Mouse (Mus musculus): ENCODE measurements around the gene Arfip2. TPM values are rescaled to one million over a fixed set of nuclear protein-coding genes. Genes with fewer than 3 reads are reported as not detected.

Gene Arfip2
- polyA plus RNA-seq, 1 experiment from 2014 or later = 23.7 TPM

DNA sequence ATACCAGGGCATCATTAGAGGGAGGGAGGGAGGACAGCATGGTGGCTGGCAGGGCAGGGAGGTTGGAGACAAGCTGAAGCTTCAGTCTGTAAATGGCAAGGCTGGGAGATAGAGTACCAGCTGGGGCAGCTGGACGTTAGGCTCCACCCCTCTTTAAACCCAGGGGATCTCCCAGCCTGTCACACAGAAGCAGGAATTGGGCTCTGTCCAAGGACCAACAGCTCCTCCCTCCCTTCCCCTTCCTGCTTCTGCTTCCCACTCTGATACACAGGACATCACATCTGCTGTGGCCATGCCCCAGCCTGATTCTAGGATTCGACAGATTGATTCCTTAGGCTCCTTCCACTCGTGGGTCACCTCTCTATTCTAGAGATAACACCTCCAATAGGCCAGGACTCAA, 11.6 kb downstream of the Arfip2 start:
- H3K36me3 ChIP-seq (ENCODE audit: inconsistent target) = peaks cover 17% of the 10 kb centered on the region; the same call in 1 of the 2 replicates
- H3K27ac ChIP-seq = no peak overlapping the region
- H3K79me2 ChIP-seq (ENCODE audit: inconsistent target) = peaks cover 45% of the 10 kb centered on the region
- H3K4me3 ChIP-seq (ENCODE audit: inconsistent target) = no peak overlapping the region
- 2% methylated on average over 3 of the region's 3 CpGs for WGBS (ENCODE audit: missing documents)

DNA sequence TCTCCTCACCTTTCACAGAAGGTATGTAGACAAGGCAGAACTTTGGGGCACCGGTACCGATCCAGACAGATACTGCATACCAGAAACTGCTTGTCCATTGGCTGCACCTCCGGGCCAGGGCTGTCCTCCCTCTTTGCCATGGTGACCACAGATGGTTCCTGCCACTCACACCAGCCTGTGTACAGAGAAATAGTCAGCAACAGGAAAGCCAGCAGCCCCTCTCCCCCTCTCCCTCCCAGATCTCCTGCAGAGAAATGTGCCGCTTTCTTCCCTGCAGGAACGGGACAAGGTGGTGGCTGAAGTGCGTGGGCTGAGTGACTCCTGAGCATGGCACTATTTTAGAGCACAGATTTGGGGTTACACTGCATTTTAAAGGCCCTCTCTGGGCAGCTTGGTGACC, 14.8 kb downstream of the Arfip2 start:
- whole genome bisulfite sequencing (ENCODE audit: missing documents) = 94% methylated on average over 6 of the region's 6 CpGs
- H3K36me3 ChIP-seq (ENCODE audit: inconsistent target) = peaks cover 48% of the 10 kb centered on the region
- no peak overlapping the region for H3K27ac ChIP-seq

DNA sequence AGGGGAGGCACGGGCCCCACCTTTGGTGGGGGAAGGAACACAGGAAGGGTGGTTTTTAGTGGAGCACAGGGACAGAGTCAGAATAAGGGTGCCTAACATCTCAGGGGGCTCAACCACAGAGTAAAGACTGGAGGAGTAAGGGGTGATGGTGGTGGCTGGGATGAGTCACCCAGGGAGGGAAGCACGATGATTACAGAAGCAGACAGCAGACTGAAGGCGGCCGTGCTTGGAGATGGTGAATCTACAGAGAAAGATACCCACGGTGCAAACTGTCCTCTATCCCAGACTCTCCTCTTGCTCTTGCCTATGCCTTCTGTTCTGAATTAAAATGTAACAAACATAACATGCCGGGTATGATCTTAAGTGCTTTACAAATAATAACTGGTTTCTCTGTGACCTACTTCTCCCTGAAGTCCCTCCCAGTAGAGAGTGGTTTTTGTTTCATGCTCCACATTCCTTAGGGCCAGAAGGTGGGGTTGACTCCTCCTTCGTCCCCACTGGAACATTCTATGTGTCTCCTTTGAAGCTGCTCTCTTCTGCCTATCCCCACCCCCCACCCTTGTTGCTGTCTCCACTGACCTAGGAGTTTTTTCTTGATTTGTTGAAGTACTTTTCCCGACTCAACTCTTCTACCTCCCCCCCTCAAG, 18.4 kb downstream of the Arfip2 start:
- no peaks in the 10 kb centered on the region; the same call in 1 of the 2 replicates for H3K79me2 ChIP-seq (ENCODE audit: inconsistent target)
- no peak overlapping the region for H3K27ac ChIP-seq
- no peak overlapping the region for H3K4me3 ChIP-seq (ENCODE audit: inconsistent target)
- 86% methylated on average over 8 of the region's 8 CpGs for WGBS (ENCODE audit: missing documents)
- H3K36me3 ChIP-seq (ENCODE audit: inconsistent target) = peaks cover 84% of the 10 kb centered on the region

More for the DNA sequence above, 14.8 kb downstream of the Arfip2 start:
- Histone ChIP-seq H3K4me3 (ENCODE audit: inconsistent target) (no peak overlapping the region), H3K79me2 (ENCODE audit: inconsistent target) (peaks cover 17% of the 10 kb centered on the region; the same call in 1 of the 2 replicates)

DNA sequence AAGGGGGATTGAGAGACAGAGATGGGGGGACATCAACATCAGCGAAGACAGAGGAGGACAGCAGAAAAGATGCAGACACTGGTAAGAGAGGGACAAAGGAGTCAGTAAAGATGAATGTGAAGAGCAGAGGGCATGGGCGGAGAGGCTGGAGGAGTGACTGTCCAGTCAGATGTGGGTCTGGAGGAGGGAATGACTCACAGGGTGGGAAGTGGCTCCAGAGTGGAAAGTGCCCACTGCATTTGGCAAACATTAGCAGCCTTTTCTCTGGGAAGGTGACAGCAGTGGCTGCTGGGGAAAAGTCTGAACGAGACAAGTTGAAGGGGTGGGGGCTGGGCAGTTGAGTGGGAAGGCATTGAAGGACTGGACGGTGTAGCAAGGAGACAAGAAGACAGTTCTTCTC, 19.2 kb downstream of the Arfip2 start:
- H3K36me3 ChIP-seq (ENCODE audit: inconsistent target) = peaks cover 91% of the 10 kb centered on the region
- WGBS (ENCODE audit: missing documents) = 94% methylated on average over 4 of the region's 4 CpGs

DNA sequence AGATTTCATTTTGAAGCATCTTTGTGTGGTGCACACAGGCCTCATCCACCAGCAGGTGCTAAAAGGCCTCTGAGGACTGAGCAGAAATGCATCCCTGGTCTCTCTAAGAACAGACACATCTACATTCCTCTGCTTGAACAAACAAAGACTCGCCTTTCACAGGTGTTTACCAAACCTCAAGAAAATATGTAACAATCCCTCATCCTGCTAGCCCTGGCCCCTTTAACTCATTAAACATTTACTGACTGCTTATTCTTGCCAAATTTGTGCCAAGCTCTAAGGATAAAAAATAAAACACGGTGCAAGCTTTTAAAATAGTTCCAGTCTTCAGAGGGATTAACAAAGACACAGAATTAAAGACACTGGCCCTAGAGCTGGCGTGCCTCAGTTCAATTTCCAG, 20.5 kb downstream of the Arfip2 start:
- peaks cover 97% of the 10 kb centered on the region for H3K36me3 ChIP-seq (ENCODE audit: inconsistent target)
- H3K79me2 ChIP-seq (ENCODE audit: inconsistent target) = no peaks in the 10 kb centered on the region
- 95% methylated on average over 3 of the region's 3 CpGs for WGBS (ENCODE audit: missing documents)
- no peak overlapping the region for H3K27ac ChIP-seq
- H3K4me3 ChIP-seq (ENCODE audit: inconsistent target) = no peak overlapping the region

More for the DNA sequence above, 19.2 kb downstream of the Arfip2 start:
- Histone ChIP-seq H3K4me3 (ENCODE audit: inconsistent target) (no peak overlapping the region), H3K79me2 (ENCODE audit: inconsistent target) (no peaks in the 10 kb centered on the region; the same call in 1 of the 2 replicates), H3K27ac (no peak overlapping the region)

DNA sequence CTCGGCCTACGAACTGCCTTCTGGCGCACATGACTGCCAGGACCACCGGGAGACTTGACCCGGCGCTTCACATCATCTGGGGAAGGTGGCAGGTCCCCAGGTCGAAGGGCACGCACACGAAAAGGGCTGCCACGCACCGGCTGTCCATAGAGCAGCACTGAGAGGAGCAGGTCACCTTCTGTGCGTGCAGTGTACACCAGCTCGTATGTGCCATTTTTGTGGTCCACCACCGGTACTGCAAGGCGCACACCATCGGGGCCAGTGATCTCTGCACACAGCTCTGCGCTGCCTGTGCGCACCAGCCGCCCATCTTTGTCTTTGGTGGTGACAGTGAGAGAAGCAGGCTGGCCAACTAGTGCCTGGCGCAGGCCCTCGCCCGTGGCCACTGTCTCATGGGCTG, 22.4 kb downstream of the Arfip2 start:
- H3K36me3 ChIP-seq (ENCODE audit: inconsistent target) = peaks cover 99% of the 10 kb centered on the region

DNA sequence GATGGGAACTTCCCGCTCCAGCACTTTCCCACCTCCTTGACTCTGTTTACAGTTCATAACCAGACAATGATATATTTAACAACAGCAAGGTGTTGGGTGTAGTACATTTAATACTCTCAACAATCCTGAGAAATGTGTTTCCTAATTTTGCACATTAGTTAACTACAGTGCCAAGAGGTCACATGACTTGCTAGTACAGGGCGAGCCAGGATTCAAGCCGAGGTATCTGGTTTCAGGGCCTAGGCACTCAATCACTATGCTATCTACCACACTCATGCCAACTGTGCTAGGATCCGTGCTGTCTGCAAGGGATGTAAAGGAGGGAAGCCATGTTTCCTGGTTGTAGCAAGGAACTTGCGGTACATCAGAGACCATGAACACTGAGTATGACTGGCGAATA, 23.7 kb downstream of the Arfip2 start:
- no peaks in the 10 kb centered on the region for H3K79me2 ChIP-seq (ENCODE audit: inconsistent target)
- H3K36me3 ChIP-seq (ENCODE audit: inconsistent target) = peaks cover 99% of the 10 kb centered on the region
- no peak overlapping the region for H3K27ac ChIP-seq
- WGBS (ENCODE audit: missing documents) = 96% methylated on average over 6 of the region's 6 CpGs
- H3K4me3 ChIP-seq (ENCODE audit: inconsistent target) = no peak overlapping the region

More for the DNA sequence above, 22.4 kb downstream of the Arfip2 start:
- 96% methylated on average over 22 of the region's 22 CpGs for WGBS (ENCODE audit: missing documents)
- H3K27ac ChIP-seq = no peak overlapping the region
- no peak overlapping the region for H3K4me3 ChIP-seq (ENCODE audit: inconsistent target)
- H3K79me2 ChIP-seq (ENCODE audit: inconsistent target) = no peaks in the 10 kb centered on the region

DNA sequence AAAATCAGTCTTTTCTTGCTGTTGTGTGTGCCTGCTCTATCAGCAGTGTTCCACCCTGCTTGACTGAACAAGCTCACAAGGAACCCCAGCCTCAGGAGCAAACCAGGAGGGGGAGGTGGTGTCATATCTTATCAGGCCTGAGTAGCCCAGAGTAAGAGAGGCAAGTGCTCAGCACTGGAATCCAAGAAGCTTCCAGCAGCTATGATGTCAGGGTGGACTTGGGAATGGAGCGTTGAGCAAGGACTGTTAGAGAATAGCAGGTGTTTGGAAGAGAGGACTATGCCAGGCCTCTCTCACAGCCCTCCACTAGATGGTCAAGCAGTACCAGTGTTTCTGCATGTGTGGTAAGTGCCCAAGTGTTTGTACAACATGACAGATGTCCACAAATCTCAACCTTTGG, 24.5 kb downstream of the Arfip2 start:
- Histone ChIP-seq H3K79me2 (ENCODE audit: inconsistent target) (no peaks in the 10 kb centered on the region), H3K4me3 (ENCODE audit: inconsistent target) (no peak overlapping the region), H3K36me3 (ENCODE audit: inconsistent target) (peaks cover 99% of the 10 kb centered on the region), H3K27ac (no peak overlapping the region)
- 100% methylated on average over 1 of the region's 1 CpGs for WGBS (ENCODE audit: missing documents)

DNA sequence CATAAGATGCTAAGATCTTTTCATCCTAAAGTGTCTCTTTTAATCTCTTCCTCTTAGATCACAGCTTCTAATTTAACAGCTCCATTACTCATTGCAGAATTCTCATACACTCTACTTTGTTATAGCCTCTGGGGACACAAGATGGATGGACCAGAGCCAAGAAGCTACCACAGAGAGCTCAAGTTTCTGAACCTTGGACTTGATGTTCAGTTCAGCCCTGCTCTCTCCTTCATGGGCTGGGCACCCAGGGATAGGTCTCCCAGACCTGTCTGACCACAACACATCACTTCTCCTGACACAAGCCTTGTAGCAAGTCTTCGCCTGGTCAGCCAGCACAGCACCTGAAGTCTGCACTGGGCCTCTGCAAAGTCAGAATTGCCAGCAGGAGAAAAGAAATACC, 25.8 kb downstream of the Arfip2 start:
- WGBS (ENCODE audit: missing documents) = 100% methylated on average over 1 of the region's 1 CpGs
- Histone ChIP-seq H3K36me3 (ENCODE audit: inconsistent target) (peaks cover 91% of the 10 kb centered on the region), H3K27ac (no peak overlapping the region), H3K4me3 (ENCODE audit: inconsistent target) (no peak overlapping the region), H3K79me2 (ENCODE audit: inconsistent target) (no peaks in the 10 kb centered on the region)

DNA sequence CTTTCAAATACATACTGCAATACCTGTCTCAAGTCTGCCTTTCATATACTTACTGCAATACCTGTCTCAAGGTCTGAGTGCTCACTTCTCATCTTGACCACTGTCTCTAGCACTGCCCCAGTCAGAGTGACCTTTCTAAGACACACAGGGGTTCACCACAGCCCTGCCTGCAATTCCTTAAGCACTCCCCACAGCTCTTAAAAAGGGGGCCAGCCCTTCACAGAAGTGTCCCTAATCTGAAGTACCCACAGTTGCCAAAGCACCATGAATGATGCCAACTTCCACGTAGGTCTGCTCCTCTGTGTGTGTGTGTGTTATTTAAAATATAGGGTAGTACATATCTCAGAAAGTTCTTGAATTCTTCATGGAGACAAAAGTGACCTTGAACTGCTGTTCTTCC, 28.4 kb downstream of the Arfip2 start:
- H3K79me2 ChIP-seq (ENCODE audit: inconsistent target) = no peaks in the 10 kb centered on the region
- H3K36me3 ChIP-seq (ENCODE audit: inconsistent target) = peaks cover 65% of the 10 kb centered on the region
- no peak overlapping the region for H3K27ac ChIP-seq
- H3K4me3 ChIP-seq (ENCODE audit: inconsistent target) = no peak overlapping the region
- WGBS (ENCODE audit: missing documents) = 100% methylated on average over 1 of the region's 1 CpGs

DNA sequence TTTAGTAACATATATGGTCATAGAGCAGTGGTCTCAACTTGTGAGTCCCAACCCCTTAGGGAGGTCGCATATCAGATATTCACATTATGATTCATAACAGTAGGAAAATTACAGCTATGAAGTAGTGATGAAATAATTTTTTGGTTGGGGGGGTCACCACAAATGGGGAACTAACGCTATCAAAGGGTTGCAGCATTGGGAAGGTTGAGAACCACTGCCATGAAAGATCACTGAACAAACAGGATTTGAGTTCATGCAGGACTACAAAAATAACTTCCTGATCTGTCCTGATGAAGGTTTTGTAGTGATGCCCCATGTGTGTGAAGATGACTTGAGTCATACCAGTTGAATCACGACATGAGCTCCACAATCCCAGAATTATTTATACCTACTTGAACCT, 31.7 kb downstream of the Arfip2 start:
- Histone ChIP-seq H3K27ac (no peak overlapping the region), H3K79me2 (ENCODE audit: inconsistent target) (no peaks in the 10 kb centered on the region), H3K36me3 (ENCODE audit: inconsistent target) (peaks cover 33% of the 10 kb centered on the region), H3K4me3 (ENCODE audit: inconsistent target) (no peak overlapping the region)
- 20% methylated on average over 3 of the region's 3 CpGs for WGBS (ENCODE audit: missing documents)

DNA sequence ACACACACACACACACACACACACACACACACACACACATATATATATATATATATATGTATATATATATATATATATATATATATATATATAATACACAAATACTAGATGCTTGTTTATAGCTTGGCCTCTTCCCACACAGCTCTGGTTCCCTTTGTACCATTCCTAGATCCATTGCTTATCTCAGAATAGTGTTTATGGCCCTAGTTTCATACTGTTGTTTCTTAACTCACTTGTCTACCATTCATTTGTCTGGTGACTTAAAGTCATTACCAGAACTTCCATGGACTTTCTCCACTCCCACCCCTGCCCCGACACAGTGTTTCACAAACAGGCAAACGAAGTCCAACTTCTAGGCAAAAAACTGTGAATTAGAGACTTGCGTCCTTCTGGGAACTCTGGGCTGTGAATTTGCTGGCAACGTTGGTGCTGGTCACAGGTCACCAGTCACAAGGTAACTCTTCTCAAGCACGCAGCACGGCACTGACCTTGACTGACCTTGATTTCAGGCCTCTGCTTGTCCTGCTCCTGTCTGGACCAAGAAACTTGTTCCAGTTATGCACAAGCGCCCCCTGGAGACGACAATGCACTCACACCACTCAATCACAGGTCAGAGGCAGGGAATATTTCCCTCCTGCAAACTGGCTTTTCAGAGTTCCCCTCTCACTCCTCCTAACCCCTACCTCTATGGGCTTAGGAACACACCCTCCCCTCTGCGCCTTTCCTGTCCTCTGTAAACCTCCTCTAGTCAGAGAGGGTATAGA, 37.2 kb downstream of the Arfip2 start:
- no peaks in the 10 kb centered on the region for H3K36me3 ChIP-seq (ENCODE audit: inconsistent target)
- H3K79me2 ChIP-seq (ENCODE audit: inconsistent target) = no peaks in the 10 kb centered on the region
- no peak overlapping the region for H3K27ac ChIP-seq
- 48% methylated on average over 9 of the region's 9 CpGs for WGBS (ENCODE audit: missing documents)
- no peak overlapping the region for H3K4me3 ChIP-seq (ENCODE audit: inconsistent target)

DNA sequence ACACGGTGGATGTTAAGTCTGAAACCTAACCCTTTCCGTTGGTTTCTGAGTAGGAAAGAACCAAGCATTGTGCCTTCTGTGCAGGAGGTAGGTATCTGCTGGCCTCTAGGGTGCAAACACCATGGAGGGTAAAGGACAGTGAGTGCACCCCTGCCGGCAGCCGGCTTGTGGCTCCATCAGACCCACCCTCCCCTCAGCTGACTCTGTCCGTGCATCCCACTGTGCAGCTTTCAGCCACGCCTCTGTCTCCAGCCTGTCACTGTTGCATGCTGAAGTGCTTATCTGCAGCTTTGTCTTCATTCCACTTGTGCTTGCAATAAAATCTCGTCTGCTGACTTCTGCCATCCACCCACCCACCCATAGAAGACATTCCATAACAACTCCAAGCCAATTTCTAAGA, 50.1 kb downstream of the Arfip2 start:
- H3K36me3 ChIP-seq (ENCODE audit: inconsistent target) = no peaks in the 10 kb centered on the region
- H3K27ac ChIP-seq = no peak overlapping the region
- 87% methylated on average over 7 of the region's 7 CpGs for WGBS (ENCODE audit: missing documents)
- H3K79me2 ChIP-seq (ENCODE audit: inconsistent target) = no peaks in the 10 kb centered on the region
- H3K4me3 ChIP-seq (ENCODE audit: inconsistent target) = no peak overlapping the region

DNA sequence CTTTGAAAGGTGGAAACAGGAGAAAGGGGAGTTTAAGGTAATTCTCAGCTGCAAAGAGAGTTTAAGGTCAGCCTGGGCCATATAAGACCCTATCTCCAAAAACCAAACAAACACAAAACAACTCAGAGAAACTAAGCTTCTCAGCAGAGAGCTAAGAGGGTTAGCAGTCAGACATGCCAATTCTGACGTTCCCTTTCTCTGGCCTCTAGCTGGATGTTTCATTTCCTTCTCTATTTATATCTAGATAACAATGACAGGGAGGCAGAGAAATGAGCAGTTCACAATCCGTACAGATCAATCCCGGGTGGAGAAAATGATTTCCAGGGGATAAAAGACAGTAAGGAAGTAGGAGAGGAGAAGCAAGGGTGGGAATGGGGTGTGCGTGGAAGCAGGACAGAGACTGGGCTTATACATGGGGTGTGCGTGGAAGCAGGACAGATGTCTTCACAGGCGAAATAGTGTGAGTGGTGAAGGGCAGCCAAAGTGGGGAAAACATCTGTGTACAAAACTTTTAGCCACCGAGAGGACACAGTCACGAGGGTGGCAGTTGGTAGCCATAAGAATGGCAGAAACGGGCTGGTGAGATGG, 51.8 kb downstream of the Arfip2 start:
- H3K4me3 ChIP-seq (ENCODE audit: inconsistent target) = no peak overlapping the region
- H3K79me2 ChIP-seq (ENCODE audit: inconsistent target) = no peaks in the 10 kb centered on the region
- H3K36me3 ChIP-seq (ENCODE audit: inconsistent target) = no peaks in the 10 kb centered on the region
- 48% methylated on average over 9 of the region's 9 CpGs for WGBS (ENCODE audit: missing documents)
- no peak overlapping the region for H3K27ac ChIP-seq

Data from macrophage (primary cell).